Mouse (Mus musculus) CD8-positive naive resting alpha-beta T cell, adult 2 months (primary cell): ENCODE data around the gene Doc2a.

Experiments used
- DNase-seq, 2 experiments: peaks; one replicate each; pipeline ENCODE4 v3.0.0; 2022; ENCODE audit warnings: low read depth in 2 of 2, low spot score in 2 of 2

The Doc2a gene

GRCm38 (mm10) chr7:126847116-126847420 lies at the start of gene Doc2a:
TSS of gene Doc2a (plus strand) at chr7:126847416.
- DNase-seq: no peak

DNA sequence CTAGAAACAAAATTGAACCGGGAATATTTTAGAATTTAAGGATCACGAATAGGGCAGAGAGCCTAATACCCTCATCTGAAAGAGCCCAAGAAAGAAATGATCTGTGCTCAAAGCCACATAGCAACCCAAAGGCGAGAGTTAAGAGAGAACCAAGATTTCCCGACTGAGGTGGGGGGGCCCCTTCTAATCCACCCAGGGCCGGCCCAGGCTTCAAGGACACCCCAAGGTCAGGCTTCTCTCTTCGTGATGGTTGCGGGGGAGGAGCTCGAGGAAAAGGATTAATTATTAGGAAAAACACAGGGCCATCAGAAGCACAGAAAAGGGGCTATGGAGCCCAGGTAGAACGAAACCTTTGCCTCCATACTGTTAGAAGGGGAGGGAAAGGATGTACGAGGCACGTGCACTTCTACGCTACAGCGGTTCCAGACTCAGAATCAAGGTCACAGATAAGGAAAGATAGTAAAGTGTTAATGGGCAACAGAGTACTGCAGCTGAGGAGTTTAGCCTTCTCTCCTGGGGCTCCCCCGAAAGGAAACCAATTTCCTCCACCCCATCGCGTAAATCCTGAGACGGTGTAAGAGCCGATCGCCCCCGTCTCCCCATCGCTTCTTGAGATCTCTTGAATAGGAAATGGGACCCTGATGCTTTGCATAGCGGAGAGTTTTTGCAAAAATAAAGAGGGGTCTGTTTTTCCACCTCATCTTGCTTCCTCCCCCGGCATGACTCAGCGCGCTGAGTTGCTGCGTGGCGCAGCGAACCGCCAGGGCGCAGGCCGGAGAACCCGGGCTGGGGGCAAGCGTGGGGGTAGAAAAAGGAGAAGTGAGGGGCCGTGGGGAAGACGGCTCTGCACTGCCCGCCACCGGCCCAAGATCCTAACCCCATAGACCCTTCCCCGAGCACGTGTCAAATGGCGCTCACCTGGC lies 48.8 kb upstream of the Doc2a start:
- peak in 1 of 2 experiments; percentile 31 for DNase-seq

DNA sequence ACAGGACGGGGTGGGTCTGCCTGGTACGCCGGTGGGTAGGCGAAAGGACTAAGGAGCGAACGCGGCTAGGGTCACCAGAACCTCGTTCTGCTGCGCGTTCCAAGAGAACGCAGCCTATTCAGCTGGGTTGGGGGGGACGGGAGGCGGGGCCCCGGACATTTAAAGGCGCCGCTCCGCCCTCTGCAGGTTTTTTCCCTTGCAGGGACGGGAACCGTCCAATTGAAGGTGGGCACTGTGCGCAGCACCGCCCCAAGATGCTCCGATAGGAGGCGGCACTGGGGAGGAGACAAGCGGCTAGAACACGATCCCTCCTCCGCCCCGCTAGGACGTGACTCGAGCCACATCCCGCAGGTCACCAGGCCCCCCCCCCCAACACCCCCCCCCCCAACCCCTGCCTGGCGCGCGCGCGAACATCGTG lies 48.2 kb upstream of the Doc2a start:
- DNase-seq: peak; percentile 92 to 94

DNA sequence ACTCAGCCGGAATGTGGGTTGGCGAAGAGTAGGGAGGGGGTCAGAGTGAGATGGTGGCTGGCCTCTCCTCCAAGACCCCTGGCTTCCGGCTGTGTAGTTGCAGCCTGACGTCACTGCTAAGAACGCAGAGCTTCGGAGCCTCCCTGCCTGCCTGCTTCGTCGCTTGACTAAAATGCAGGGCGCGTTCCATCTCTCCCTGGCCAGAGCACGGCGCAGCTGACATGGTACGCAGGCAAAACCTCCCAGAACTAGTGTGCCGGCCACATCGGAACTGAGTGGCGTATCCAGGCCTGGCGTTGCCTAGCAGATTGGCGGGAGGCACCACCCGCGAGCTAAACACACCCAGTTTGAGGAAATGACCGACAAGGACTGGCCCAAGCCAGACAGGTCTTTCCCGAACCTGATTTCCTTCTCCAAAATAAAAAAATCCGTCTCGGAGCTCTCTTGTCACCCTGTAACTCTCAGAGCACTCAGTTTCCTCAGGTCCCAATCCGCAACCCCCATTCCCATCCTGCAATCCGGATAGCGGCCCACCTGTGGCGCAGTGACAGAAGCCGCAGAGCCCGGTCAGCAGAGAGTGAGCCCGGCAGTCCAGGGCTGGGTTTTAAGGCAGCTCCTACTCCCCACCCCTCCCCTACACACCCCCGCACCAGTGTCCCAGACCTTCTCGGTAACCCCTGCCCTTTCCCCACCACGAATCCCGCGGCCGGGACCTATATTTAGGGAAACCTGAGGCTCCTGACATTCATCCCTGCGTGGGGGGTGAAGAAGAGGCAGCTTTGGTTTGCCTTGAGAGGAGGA lies 47.5 kb upstream of the Doc2a start:
- DNase-seq: no peak

DNA sequence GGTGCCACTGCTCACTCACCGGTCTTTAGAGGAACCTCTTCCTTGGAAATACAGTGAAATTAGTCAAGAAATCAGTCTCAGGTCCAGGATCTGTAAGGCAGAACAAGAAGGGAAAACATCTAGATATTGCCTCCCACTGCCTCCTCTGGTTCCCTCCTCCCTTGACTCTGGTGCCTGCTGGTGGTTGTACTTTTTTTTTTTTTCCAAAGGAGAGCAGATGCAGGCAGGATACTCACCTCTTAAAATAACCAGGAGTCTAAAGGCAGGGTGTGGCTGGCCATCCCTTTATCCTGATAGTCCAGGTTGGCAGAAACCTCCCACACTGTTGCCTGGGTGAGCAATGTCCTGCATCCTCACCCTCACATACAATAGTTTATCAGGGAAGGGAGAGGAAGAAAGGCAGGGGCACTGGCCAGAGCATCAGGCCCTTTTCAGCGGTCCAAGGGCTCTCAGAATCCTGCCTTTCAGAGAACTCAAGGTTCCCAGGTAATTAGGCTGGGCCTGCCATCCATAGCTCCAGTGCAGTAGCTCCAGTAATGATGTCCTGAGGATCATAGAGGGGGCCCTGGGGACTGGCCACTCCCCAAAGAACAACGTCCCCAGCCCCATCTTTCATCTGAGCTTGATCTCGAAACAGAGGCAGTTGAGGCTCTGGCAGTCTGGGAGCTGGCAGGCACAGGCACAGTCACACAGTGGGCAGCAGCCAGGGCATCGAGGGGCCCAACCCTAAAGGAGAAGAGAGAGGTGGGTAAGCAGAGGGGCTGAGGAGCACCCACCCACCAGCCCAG lies 46.8 kb upstream of the Doc2a start:
- no peak for DNase-seq

- no peak for DNase-seq
These were observed 46.2 kb upstream of the Doc2a start for GRCm38 (mm10) chr7:126801057-126801422.

DNA sequence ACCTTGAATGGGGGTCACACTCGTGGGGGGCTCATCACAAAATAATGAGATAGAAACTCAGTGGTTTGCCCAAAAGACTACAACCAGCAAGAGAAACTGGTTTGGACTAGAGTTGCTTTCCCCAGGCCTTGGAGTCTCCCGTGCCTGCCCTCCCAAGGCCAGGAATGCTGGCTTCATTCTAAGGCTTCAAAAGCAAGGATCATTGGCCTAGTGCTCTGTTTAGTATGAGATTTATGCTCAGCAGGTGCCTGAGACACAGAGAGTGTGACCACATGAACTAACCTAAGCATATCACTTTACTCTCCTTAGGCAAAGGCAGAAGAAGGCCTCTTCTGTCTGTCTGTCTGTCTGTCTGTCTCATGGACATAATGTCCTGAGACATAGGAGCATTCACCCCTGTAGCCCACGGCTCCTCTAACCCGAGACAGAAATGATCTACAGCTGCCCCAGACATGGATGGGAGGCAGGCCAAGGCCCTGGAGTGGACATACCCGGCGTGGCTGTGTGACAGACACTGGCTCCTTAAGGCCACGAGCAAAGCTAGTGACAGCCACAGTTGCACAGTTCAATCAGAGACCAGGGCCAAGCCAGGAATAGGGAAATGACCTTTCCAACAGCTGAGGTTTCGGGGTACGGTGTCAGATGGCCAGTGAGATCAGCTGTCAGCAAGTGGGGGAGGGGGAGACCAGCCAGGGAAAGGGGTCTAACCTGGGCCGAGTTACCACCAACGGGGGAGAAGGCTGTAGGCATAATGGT lies 44.9 kb upstream of the Doc2a start:
- no peak for DNase-seq

DNA sequence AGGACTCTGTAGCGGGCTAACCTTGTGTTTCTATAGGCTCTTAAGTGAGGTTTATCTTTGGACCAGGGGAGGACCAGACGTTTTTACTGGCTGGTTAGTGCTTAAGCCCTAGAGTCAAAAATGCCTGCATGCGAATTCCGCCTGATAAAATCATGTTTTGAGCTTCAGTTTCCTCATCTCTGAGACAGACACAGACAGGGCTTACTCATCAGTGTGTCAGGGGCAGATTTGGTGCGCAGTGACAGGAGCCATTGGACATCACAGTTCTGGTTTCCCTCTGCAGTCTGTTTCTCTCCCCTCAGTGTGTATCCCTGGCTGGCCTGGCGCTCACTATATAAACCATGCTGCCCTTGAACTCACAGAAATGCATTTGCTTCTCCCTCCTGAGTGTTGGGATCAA lies 44.0 kb upstream of the Doc2a start:
- DNase-seq: no peak

GRCm38 (mm10) chr7:126803751-126804150 lies 43.5 kb upstream of the Doc2a start:
- DNase-seq: no peak

- DNase-seq: no peak
These were observed 40.3 kb upstream of the Doc2a start for GRCm38 (mm10) chr7:126806956-126807355.

GRCm38 (mm10) chr7:126807405-126807804 lies 39.8 kb upstream of the Doc2a start:
- DNase-seq: no peak

- no peak for DNase-seq
These were observed 38.3 kb upstream of the Doc2a start for GRCm38 (mm10) chr7:126808703-126809455.

- no peak for DNase-seq
These were observed 37.4 kb upstream of the Doc2a start for GRCm38 (mm10) chr7:126809723-126810369.

DNA sequence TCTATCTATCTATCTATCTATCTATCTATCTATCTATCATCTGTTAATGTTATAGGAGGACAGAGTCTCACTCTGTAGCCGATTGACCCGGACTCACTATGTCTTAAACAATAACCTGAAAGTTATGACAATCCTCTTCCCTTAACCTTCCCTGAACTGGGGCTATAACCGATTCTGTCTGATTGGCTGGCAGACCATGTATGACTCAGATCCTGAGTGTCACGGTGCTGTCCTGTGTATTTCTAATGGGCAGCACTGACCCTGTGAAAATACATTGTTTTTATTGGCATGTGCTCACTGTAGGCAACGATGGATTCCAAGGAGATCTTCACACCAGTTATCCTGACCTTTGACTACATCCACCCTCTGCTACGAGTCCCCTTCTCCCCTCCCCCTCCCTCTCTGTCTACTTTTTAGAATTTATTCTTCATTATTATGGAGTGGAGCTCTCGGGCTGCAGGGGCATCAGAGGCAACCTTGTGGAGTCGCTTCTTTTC lies 31.4 kb upstream of the Doc2a start:
- no peak for DNase-seq

DNA sequence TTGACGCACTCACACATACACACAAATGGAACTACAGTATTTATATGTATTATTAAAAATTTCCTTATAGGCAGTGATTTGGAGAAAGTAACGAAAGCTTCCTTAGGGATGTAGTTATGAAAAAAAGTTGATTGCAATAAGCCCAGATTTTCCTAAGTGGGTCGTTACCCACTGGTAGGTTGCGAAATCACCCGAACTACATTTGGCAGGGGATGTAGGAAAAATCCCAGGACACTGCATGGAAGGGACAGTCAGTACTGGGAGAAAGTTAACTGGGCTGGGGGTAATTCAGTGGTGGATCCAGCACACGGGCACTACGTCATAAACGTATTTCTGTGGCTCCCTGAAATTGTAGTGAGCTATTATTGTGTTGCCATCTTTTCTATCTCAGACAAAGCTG lies 30.7 kb upstream of the Doc2a start:
- DNase-seq: no peak

- DNase-seq: no peak
These were observed 29.6 kb upstream of the Doc2a start for GRCm38 (mm10) chr7:126817595-126817994.

DNA sequence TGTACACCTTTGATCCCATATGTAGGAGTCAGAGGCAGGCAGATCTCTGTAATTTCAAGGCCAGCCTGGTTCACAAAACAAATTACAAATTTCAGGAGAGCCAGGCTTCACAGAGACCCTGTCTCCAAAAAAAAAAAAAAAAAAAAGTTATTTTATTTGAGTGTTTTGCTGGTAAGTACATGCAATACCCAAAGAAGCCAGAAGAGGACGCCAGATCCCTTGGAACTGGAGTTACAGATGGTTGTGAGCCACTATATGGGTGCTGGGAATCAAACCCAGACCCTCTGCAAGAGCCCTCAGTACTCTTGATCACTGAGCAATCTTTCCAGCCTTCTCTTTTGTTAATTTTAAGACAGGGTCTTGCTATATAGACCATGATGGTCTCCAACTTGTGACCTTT lies 28.4 kb upstream of the Doc2a start:
- DNase-seq: no peak

DNA sequence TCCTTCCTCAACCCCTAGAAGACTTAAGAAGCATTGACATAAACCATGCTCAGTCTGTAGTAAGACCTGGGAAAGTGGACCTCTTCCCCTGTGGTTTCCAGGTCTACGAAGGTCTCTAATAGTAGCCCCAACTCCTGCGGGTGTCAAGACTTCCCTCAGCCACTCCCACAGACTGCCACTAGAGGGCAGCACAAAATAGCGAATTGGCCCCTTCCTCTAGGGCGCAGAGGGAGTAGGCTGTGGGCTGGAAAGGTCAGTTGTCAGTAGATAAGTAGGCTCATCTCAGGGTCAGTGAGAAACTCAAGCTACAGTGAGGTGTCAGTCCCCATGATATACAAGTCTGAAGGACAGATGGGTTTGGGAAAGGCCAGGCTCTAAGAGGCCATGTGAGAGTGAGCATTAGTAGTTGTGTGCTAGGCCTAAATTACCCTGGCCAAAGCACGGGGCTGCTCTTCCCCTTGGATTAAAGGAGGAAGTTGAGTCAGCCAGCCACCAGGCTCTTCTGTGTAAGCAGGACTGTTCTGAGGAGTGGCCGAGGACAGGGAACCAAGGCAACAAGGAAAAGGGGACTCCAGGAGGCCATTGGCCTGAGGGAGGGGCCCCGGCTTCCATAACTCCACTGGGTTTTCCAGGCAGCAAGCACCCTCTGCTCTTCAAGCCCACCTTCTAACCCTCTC lies 25.2 kb upstream of the Doc2a start:
- peak; percentile 77 to 79 for DNase-seq

GRCm38 (mm10) chr7:126822741-126823140 lies 24.5 kb upstream of the Doc2a start:
- no peak for DNase-seq
